Mouse (Mus musculus): ENCODE measurements around the gene Irf6.

- TF ChIP-seq POLR2A (IDR thresholded peaks at IDR 0.05; ENCODE audit: borderline replicate concordance, extremely low read depth, insufficient read depth, insufficient read length, poor library complexity, severe bottlenecking) (no peak), CTCF (IDR thresholded peaks at IDR 0.05; ENCODE audit: borderline replicate concordance, extremely low read depth, insufficient read depth, insufficient read length) (peak; percentile 65; the same call in 1 of the 2 replicates)
Observed at GRCm38 (mm10) chr1:193208178-193208577, 55.3 kb downstream of the Irf6 start.

Measured in brain, embryonic 14.5 days (tissue).